Mouse (Mus musculus): ENCODE measurements around the gene Ilvbl. TPM values are rescaled to one million over a fixed set of nuclear protein-coding genes. Genes with fewer than 3 reads are reported as not detected.

The Ilvbl gene
- 6.6 TPM for polyA plus RNA-seq (2014; fragmentation: Illumina TruSeq; extraction: RNeasy Lipid Tissue Mini Kit (QIAGEN cat#74804); ENCODE audit: low replicate concordance)

GRCm38 (mm10) chr10:78574250-78575104, at the start of gene Ilvbl:
TSS of gene Ilvbl (plus strand) at chr10:78574346.

GRCm38 (mm10) chr10:78591406-78592328, 17.5 kb downstream of the Ilvbl start, which contains the start of gene Syde1:
TSS of gene Syde1 (minus strand) at chr10:78591964.

GRCm38 (mm10) chr10:78617974-78618373, 43.8 kb downstream of the Ilvbl start, which contains the start of gene Olfr1357:
TSS of gene Olfr1357 (minus strand) at chr10:78618074.

Other genes starting within 250 kb of the Ilvbl start
- 25.7 TPM for gene Agpat3, start 221.9 kb upstream of the Ilvbl start, polyA plus RNA-seq (2014; fragmentation: Illumina TruSeq; extraction: RNeasy Lipid Tissue Mini Kit (QIAGEN cat#74804); ENCODE audit: low replicate concordance)
- 7.9 TPM for gene Rrp1, start 161.3 kb upstream of the Ilvbl start, polyA plus RNA-seq (2014; fragmentation: Illumina TruSeq; extraction: RNeasy Lipid Tissue Mini Kit (QIAGEN cat#74804); ENCODE audit: low replicate concordance)
- gene Cstb, start 148.7 kb upstream of the Ilvbl start, polyA plus RNA-seq (2014; fragmentation: Illumina TruSeq; extraction: RNeasy Lipid Tissue Mini Kit (QIAGEN cat#74804); ENCODE audit: low replicate concordance) = 22.2 TPM
- gene Pdxk, start 109.4 kb upstream of the Ilvbl start, polyA plus RNA-seq (2014; fragmentation: Illumina TruSeq; extraction: RNeasy Lipid Tissue Mini Kit (QIAGEN cat#74804); ENCODE audit: low replicate concordance) = 13.2 TPM
- not detected for gene Olfr1358, start 56.9 kb upstream of the Ilvbl start, polyA plus RNA-seq (2014; fragmentation: Illumina TruSeq; extraction: RNeasy Lipid Tissue Mini Kit (QIAGEN cat#74804); ENCODE audit: low replicate concordance)
- gene Syde1, start 17.6 kb downstream of the Ilvbl start, polyA plus RNA-seq (2014; fragmentation: Illumina TruSeq; extraction: RNeasy Lipid Tissue Mini Kit (QIAGEN cat#74804); ENCODE audit: low replicate concordance) = 1.0 TPM
- gene Olfr1357, start 43.7 kb downstream of the Ilvbl start, polyA plus RNA-seq (2014; fragmentation: Illumina TruSeq; extraction: RNeasy Lipid Tissue Mini Kit (QIAGEN cat#74804); ENCODE audit: low replicate concordance) = not detected
- gene Casp14, start 143.9 kb downstream of the Ilvbl start, polyA plus RNA-seq (2014; fragmentation: Illumina TruSeq; extraction: RNeasy Lipid Tissue Mini Kit (QIAGEN cat#74804); ENCODE audit: low replicate concordance) = 0.45 TPM
- gene Ccdc105, start 178.7 kb downstream of the Ilvbl start, polyA plus RNA-seq (2014; fragmentation: Illumina TruSeq; extraction: RNeasy Lipid Tissue Mini Kit (QIAGEN cat#74804); ENCODE audit: low replicate concordance) = not detected
- gene Slc1a6, start 206.2 kb downstream of the Ilvbl start, polyA plus RNA-seq (2014; fragmentation: Illumina TruSeq; extraction: RNeasy Lipid Tissue Mini Kit (QIAGEN cat#74804); ENCODE audit: low replicate concordance) = not detected

All from small intestine, adult 10 weeks (tissue).